Mouse (Mus musculus) midbrain, embryonic 15.5 days (tissue): ENCODE data around the gene Rgs11. TPM values are rescaled to one million over a fixed set of nuclear protein-coding genes. Genes with fewer than 3 reads are reported as not detected.
"Not testable (repeated sequence)": the region's sequence is repeated elsewhere in the genome, so short reads cannot be mapped to it uniquely, and the experiment has no call there.

ENCODE experiments used
- ATAC-seq: fragments of 200-750 bp; cut with Nextera tagmentation; replicated peaks from 2 replicates; pipeline ENCODE4 v1.8.0; 2017; ENCODE audit warnings: moderate TSS enrichment
- H3K27ac ChIP-seq: fragments of 300-500 bp; sonication (generic); 2 replicates; pipeline ENCODE4 v1.5.1; 2015; ENCODE audit warnings: mild to moderate bottlenecking, inconsistent platforms
- H3K27me3 ChIP-seq: fragments of 300-500 bp; sonication (generic); replicated peaks from 2 replicates; pipeline ENCODE4 v1.6.1; 2015; ENCODE audit warnings: inconsistent platforms
- H3K36me3 ChIP-seq: fragments of 300-500 bp; sonication (generic); replicated peaks from 2 replicates; pipeline ENCODE4 v1.6.1; 2015; ENCODE audit warnings: inconsistent platforms
- H3K4me1 ChIP-seq: fragments of 300-500 bp; sonication (generic); 2 replicates; pipeline ENCODE4 v1.6.1; 2015; ENCODE audit warnings: inconsistent platforms
- H3K4me2 ChIP-seq: fragments of 300-500 bp; sonication (generic); 2 replicates; pipeline ENCODE4 v1.6.1; 2015; ENCODE audit warnings: inconsistent platforms, mild to moderate bottlenecking, moderate library complexity
- H3K4me3 ChIP-seq: fragments of 300-500 bp; sonication (generic); 2 replicates; pipeline ENCODE4 v1.5.1; 2015; ENCODE audit warnings: mild to moderate bottlenecking, inconsistent platforms
- H3K9ac ChIP-seq: fragments of 300-500 bp; sonication (generic); 2 replicates; pipeline ENCODE4 v1.6.1; 2015; ENCODE audit warnings: mild to moderate bottlenecking, inconsistent platforms
- H3K9me3 ChIP-seq: fragments of 300-500 bp; sonication (generic); 2 replicates; pipeline ENCODE4 v1.6.1; 2016; ENCODE audit warnings: inconsistent platforms
- WGBS: fragments of 180-500 bp; shearing (Covaris S2); methylation state at CpG from one replicate; pipeline ENCODE4 v1.1.7; 2015; ENCODE audit warnings: mixed read lengths; 5-methylcytosine and 5-hydroxymethylcytosine counted together
- polyA plus RNA-seq: library from polyadenylated mRNA; unstranded; fragments of >200 nt; fragmentation: Nextera tagmentation; extraction: Ambion mirVana; gene quantifications from 2 replicates; pipeline ENCODE4 v1.2.1, GENCODE M21; 2015

The Rgs11 gene
- polyA plus RNA-seq: 7.6 and 8.3 TPM in 2 replicates

DNA sequence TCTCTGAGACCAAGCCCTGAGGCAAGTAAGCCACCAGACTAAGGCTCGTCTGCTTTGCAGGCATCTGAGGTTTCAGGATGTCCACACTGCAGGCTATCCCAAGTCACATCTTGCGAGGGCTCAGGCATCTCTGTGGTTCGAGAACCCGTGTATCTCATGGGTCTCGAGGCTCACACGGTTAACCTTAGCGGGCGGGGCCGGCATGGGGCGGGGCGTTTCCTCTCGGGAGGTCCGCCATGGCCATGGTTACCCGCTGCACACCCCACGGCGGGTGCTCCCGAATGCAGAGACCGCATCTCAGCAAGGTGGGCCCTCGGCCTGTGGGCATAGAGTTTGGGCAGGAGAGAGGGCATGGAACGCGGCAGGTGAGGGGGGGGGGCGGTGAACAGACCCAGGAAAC lies at the start of gene Rgs11:
TSS of gene Rgs11 (plus strand) at position 215 of the 400 bp plus-strand sequence.
- ATAC-seq: peak; percentile 10; the same call in 1 of the 2 replicates
- H3K27ac ChIP-seq: no peak within 1 kb of the TSS
- peak within 1 kb of the TSS; percentile 98 for H3K4me2 ChIP-seq
- WGBS: 3% methylated on average over 22 of the region's 22 CpGs
- H3K4me1 ChIP-seq: peaks cover 28% of the 10 kb centered on the region
- no peaks in the 10 kb centered on the region for H3K9me3 ChIP-seq
- no peaks in the 10 kb centered on the region for H3K36me3 ChIP-seq
- H3K9ac ChIP-seq: peak within 1 kb of the TSS; percentile 38
- peaks cover 52% of the 10 kb centered on the region for H3K27me3 ChIP-seq
- H3K4me3 ChIP-seq: peak within 1 kb of the TSS; percentile 51

DNA sequence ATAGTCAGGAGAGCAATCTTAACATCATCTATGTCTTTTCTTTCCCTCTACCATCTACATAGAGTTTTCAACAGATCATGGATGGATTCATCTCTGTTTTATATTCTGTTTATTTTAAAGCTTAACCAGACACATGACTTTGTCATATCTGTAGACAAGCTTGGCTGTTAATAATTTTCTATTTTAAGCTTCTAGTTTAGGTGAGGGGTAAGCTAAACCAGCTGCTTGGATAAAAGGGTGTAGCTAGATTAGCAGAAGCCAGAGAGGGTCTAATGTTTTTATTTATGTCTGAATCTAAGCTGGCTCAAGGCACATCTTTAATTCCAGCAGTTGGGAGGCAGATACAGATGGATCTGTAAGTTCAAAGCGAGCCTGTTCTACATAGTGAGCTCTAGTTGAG lies 40.0 kb upstream of the Rgs11 start:
- H3K4me2 ChIP-seq: no peak overlapping the region
- no peaks in the 10 kb centered on the region for H3K9me3 ChIP-seq
- no peaks in the 10 kb centered on the region for H3K4me1 ChIP-seq
- H3K36me3 ChIP-seq: no peaks in the 10 kb centered on the region
- no peak overlapping the region for H3K4me3 ChIP-seq
- H3K9ac ChIP-seq: no peak overlapping the region
- H3K27ac ChIP-seq: no peak overlapping the region
- 95% methylated on average over 1 of the region's 1 CpGs for WGBS
- no peaks in the 10 kb centered on the region for H3K27me3 ChIP-seq
- ATAC-seq: no peak

DNA sequence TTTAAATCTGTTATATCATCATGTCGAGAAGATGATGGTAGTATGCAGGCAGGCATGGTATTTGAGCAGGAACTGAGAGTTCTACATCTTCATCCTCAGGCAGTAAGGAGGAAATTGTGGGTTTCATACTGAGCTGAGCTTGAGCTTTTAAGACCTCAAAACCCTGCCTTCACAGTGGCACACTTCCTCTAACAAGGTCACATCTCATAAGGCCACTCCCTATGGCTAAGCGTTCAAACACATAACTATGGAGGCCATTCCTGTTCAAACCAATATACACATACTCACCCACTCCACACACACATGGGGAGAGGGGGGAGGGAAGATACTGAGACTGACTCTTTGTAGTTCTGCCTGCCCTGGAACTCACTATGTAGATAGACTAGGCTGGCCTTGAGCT lies 34.7 kb upstream of the Rgs11 start:
- no peak overlapping the region for H3K9ac ChIP-seq
- no peak for ATAC-seq
- no peaks in the 10 kb centered on the region for H3K36me3 ChIP-seq
- H3K4me3 ChIP-seq: no peak overlapping the region
- no peaks in the 10 kb centered on the region for H3K27me3 ChIP-seq
- no peaks in the 10 kb centered on the region for H3K4me1 ChIP-seq
- WGBS: 96% methylated on average over 2 of the region's 2 CpGs
- H3K9me3 ChIP-seq: no peaks in the 10 kb centered on the region
- no peak overlapping the region for H3K4me2 ChIP-seq
- H3K27ac ChIP-seq: no peak overlapping the region

DNA sequence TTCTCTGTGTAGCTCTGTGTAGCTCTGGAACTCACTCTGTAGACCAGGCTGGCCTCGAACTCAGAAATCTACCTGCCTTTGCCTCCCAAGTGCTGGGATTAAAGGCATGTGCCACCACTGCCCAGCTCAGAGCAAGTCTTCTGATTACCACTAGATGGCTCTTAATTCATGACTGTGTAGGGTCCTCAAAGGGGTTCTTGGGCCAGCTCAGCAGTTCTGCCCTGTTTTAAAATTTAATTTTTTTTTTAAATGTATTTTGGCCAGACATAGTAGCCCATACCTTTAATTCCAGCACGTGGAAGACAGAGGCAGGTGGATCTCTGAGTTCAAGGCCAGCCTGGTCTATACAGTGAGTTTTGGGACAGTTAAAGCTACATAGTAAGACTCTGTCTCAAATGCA lies 27.5 kb upstream of the Rgs11 start:
- not testable (repeated sequence) for H3K4me2 ChIP-seq, ATAC-seq, H3K27me3 ChIP-seq, H3K9me3 ChIP-seq, H3K4me1 ChIP-seq, H3K4me3 ChIP-seq, H3K27ac ChIP-seq, H3K9ac ChIP-seq, H3K36me3 ChIP-seq
- WGBS: 94% methylated on average over 2 of the region's 2 CpGs

DNA sequence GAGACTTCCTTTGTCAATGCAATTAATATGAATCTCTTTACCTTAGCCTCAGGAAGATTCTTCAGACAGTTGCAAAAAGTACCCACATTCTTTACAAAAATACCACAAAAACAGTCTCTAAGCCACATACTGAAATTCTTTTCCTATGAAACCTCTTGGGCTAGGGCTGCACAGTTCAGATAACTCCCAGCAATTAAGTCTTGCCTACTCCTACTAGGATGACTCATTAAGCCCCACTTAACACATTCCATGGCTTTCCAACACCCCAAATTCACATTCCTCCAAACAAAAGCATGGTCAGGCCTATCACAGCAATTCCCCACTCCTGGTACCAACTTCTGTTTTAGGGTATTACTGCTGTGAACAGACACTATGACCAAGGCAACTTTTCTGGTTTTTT lies 24.1 kb upstream of the Rgs11 start:
- H3K36me3 ChIP-seq: peaks cover 19% of the 10 kb centered on the region; the same call in 1 of the 2 replicates
- no peak overlapping the region for H3K9ac ChIP-seq
- no peaks in the 10 kb centered on the region for H3K4me1 ChIP-seq
- no peaks in the 10 kb centered on the region for H3K9me3 ChIP-seq
- H3K4me2 ChIP-seq: no peak overlapping the region
- no peak overlapping the region for H3K4me3 ChIP-seq
- no peaks in the 10 kb centered on the region for H3K27me3 ChIP-seq
- H3K27ac ChIP-seq: no peak overlapping the region
- ATAC-seq: no peak

DNA sequence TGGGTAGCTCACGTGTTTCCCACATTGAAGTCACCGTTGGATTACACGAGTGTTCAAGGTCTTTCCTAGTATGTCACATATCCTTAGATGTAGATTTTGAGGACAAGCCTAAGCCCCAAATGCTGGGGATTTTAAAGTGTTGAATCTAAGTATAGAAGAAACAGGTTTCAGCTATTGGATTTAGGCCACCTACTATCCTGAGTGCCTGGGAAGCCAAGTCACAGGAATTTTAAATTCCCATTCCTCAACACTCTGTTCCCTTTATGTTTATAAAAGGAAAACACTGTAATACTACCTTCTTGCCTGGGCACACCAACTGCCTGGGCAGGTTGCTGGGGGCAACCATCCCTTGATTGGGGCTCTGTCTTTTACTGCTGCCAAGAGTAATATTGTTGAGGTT lies 21.6 kb upstream of the Rgs11 start:
- Histone ChIP-seq H3K36me3 (peaks cover 30% of the 10 kb centered on the region), H3K4me2 (no peak overlapping the region), H3K4me3 (no peak overlapping the region), H3K4me1 (no peaks in the 10 kb centered on the region), H3K9ac (no peak overlapping the region), H3K27ac (no peak overlapping the region), H3K9me3 (no peaks in the 10 kb centered on the region), H3K27me3 (no peaks in the 10 kb centered on the region)
- ATAC-seq: no peak
- 95% methylated on average over 3 of the region's 3 CpGs for WGBS

DNA sequence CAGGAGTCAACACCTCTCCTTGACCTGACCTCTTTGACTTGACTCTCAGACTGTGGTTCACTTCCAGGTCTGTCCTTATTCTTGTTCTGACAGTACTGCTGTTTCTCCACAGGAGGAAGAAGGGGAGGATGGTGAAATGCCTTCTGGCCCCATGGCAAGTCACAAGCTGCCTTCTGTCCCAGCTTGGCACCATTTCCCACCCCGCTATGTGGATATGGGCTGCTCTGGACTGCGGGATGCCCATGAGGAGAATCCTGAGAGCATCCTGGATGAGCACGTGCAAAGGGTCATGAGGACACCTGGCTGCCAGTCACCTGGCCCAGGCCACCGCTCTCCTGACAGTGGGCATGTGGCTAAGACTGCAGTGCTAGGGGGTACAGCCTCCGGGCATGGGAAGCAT lies 15.2 kb upstream of the Rgs11 start:
- Histone ChIP-seq H3K36me3 (peaks cover 76% of the 10 kb centered on the region), H3K4me1 (no peaks in the 10 kb centered on the region), H3K9me3 (no peaks in the 10 kb centered on the region), H3K27ac (no peak overlapping the region), H3K4me2 (no peak overlapping the region), H3K4me3 (no peak overlapping the region), H3K9ac (no peak overlapping the region), H3K27me3 (no peaks in the 10 kb centered on the region)
- no peak for ATAC-seq
- WGBS: 95% methylated on average over 5 of the region's 5 CpGs

DNA sequence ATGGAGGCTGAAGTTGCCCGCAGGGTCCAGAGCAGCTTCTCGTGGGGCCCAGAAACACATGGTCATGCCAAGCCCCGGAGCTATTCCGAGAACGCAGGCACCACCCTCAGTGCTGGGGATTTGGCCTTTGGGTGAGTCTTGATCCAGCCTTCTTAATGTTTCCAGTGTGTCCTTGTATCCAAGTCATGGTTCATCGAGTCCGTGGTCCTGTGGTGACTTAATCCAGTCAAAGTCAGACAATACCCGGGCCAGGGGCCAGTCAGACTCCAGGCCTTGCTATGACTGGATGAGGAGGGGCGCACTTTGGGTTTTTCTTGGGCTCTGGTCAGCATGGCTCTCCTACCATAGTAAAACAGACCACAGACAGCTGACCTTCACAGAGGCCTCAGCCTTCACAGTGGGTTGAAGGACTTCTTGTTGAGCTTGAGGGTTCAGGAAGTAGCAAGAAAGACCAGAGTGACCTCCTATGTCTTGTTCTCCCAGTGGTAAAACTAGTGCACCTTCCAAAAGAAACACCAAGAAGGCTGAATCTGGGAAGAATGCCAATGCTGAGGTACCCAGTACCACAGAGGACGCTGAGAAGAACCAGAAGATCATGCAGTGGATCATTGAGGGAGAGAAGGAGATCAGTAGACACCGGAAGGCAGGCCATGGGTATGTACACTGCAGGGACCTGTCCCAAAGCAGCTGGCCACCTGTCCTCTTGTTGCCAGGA lies 14.5 kb upstream of the Rgs11 start:
- Histone ChIP-seq H3K4me3 (no peak overlapping the region), H3K4me2 (no peak overlapping the region), H3K36me3 (peaks cover 76% of the 10 kb centered on the region), H3K4me1 (no peaks in the 10 kb centered on the region), H3K27ac (no peak overlapping the region), H3K9ac (no peak overlapping the region), H3K9me3 (no peaks in the 10 kb centered on the region), H3K27me3 (no peaks in the 10 kb centered on the region)
- WGBS: 90% methylated on average over 11 of the region's 11 CpGs
- no peak for ATAC-seq

DNA sequence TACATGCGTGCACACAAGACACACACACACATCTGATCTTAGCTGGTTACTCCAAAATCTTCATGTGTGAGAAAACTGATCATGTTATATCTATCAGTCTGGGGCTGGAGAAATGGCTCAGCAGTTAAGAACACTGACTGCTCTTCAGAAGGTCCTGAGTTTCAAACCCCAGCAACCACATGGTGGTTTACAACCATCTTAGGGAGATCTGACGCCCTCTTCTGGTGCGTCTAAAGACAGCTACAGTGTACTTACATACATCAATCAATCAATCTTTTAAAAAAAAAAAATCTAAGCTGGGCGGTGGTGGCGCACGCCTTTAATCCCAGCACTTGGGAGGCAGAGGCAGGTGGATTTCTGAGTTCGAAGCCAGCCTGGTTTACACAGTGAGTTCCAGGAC lies 11.3 kb upstream of the Rgs11 start:
- not testable (repeated sequence) for H3K27me3 ChIP-seq, H3K4me2 ChIP-seq, ATAC-seq, H3K27ac ChIP-seq, H3K4me3 ChIP-seq, H3K9ac ChIP-seq, H3K9me3 ChIP-seq, H3K4me1 ChIP-seq
- 86% methylated on average over 7 of the region's 7 CpGs for WGBS
- peaks cover 80% of the 10 kb centered on the region for H3K36me3 ChIP-seq

DNA sequence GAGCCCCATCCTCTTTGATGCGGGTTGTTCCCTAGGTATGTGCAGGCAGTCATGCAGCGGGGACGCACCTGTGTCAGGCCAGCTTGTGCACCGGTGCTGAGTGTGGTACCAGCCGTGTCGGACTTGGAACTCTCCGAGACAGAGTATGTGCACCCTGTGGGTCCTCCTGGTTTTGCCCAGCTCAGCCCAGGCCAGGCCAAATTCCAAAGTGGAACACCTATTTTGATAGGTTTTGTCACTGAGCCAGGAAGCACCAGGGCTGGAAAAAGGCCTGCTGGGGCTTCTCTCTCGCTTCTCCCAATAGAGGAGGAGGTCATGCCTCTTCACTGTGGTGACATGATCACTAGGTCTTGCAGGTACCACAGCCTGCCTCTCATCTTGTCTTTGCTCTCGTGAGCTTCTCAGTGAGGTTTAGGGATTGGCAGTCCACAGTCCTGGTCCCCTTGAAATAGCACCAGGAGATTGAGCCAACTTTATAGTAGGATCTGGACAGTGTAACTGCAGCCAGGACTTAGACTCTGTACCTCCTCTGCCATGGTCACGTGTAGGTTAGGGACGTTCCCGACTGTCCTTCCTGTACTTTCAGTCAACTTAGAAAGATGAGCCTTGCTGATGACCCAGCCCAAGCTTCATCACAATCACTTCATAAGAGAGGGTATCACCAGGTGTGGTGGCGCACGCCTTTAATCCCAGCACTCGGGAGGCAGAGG lies 10.1 kb upstream of the Rgs11 start:
- Histone ChIP-seq H3K4me3 (no peak overlapping the region), H3K9ac (no peak overlapping the region), H3K9me3 (no peaks in the 10 kb centered on the region), H3K27me3 (no peaks in the 10 kb centered on the region), H3K4me2 (no peak overlapping the region), H3K4me1 (no peaks in the 10 kb centered on the region), H3K36me3 (peaks cover 70% of the 10 kb centered on the region), H3K27ac (no peak overlapping the region)
- 97% methylated on average over 15 of the region's 15 CpGs for WGBS
- ATAC-seq: no peak

DNA sequence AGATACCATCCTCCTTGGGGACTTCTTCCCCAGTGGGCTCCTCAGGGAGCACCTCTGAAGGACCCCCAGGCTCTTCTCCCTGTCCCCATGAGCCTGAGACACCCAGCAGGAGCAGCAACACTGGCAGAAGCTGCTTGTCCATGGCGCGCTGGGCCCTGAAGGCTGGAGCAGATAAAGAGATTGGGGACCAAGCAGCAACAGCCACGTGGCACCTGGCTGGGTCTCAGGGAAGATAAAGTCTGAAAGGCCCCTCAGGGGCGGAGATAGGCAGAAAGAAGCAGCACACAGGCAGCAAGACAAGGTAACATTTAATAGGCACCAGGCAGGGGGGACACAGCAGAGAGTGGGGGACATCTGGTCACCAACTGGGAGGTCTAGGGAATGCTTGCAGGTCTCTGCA lies 3.9 kb upstream of the Rgs11 start, which contains the start of gene Pdia2:
TSS of gene Pdia2 (minus strand) at position 196 of the 400 bp plus-strand sequence.
- no peak for ATAC-seq
- Histone ChIP-seq H3K9ac (no peak within 1 kb of the TSS), H3K27ac (no peak within 1 kb of the TSS), H3K4me1 (peaks cover 28% of the 10 kb centered on the region), H3K36me3 (peaks cover 18% of the 10 kb centered on the region), H3K4me2 (no peak within 1 kb of the TSS), H3K27me3 (peaks cover 40% of the 10 kb centered on the region), H3K4me3 (no peak within 1 kb of the TSS), H3K9me3 (no peaks in the 10 kb centered on the region)
- 81% methylated on average over 4 of the region's 4 CpGs for WGBS

DNA sequence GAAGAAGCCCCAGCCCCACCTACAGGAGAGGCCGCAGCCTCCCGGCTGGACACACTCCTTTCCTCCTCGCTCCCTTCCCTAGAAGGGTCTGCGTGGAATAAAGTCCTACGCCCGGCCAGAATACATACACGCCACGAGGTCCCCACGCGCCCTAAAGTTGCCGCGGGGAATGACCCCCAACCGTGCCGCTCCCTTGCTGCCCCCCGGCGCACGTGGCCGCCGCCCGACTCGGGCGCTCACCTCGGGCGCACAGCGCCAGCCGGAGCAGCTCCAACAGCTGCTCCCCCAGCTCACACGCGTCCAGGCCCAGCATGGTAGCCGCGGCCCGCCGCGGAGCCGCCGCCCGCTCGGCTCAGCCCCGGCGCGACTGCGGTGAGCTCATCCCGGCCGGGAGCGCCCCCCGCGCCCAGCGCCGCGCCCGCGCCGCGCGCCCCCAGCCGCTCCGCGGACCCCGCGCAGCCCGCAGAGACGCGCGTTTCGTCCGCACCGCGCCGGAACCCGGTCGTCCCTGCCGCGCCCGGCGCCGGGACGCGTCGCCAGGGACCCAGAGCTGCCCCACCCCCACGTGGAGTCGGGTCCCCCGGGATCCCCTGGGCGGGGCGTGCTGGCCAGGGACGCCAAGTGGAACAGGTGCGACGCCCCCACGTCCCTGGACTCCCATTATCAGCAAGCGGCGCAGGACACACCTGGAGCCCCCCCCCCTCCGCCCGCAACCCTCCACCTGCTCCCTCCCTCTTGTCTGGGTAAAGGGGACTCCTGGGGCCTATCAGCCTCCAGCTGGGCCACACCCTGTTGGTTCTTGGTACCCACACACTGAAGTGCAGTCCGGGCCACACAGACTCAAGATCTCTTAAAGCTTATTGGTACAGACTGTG lies 1.7 kb upstream of the Rgs11 start:
- H3K4me3 ChIP-seq: peak overlapping the region; percentile 51
- H3K9ac ChIP-seq: peak overlapping the region; percentile 57
- H3K27ac ChIP-seq: no peak overlapping the region
- H3K27me3 ChIP-seq: peaks cover 52% of the 10 kb centered on the region
- peak; percentile 69 for ATAC-seq
- WGBS: under 1% methylated on average over 79 of the region's 92 CpGs
- peak overlapping the region; percentile 98 for H3K4me2 ChIP-seq
- H3K4me1 ChIP-seq: peaks cover 28% of the 10 kb centered on the region
- H3K9me3 ChIP-seq: no peaks in the 10 kb centered on the region
- no peaks in the 10 kb centered on the region; the same call in 1 of the 2 replicates for H3K36me3 ChIP-seq
